In the genomic region with DNA sequence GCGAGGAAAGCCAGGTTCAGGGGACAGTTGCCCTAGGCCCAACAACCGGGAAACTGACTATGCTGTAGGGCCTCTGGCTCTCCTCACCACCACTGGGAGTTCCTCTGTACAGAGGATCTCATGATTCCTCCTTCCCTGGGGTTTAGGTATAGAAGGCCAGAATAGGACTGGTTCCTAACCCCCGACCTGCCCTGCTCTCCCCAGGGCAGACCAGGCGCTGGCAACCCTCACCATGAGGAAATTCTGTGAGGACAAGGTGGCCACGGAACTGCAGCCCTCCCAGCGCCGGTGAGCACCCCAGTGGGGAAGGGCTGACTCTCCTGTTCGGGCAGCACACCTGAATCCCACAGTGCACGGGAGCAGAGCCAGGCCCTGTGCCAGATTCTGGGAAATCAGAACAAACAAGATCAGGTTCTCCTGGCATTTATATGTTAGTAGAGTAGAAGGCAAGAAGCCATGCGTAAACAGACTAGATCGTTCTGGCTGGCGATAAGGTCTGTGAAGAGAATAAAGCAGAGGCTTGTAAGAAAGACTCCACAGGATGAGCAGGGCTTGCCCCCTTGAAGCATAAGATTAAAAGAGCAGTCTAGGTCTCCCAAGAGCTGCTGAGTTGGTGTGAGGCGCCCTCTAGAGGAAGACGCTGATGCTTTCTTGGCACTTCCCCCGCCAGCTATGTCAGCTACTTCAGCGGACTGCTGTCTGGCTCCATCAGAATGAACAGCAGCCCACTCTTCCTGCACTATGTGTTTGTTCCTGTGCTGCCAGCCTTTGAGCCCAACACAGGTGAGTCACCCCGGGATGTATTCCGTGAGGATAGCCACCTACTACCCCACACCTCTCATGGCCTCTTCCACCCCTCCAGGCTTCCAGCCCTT, we compare ENCODE assay signal across 8 mouse cellular contexts. TPM values are rescaled to one million over a fixed set of nuclear protein-coding genes. Genes with fewer than 3 reads are reported as not detected.
A peak's percentile ranks its signal among the peaks of the same experiment; 100 is the strongest.
DNase-seq lines count a peak whose midpoint lies in the region; ATAC-seq and TF ChIP-seq lines count a peak whose summit lies in the region.

No protein-coding gene starts in this region.

- no peak overlapping the region for H3K4me2 ChIP-seq in intestine, postnatal 0 days (replicated peaks; ENCODE audit: low read depth)
- no peak overlapping the region for H3K4me2 ChIP-seq in midbrain, postnatal 0 days (ENCODE audit: low read depth, low read length, poor library complexity, severe bottlenecking)

- H3K9me3 ChIP-seq in intestine, postnatal 0 days (ENCODE audit: control insufficient read depth), result no peaks in the 10 kb centered on the region
- H3K9me3 ChIP-seq in limb, embryonic 10.5 days (replicated peaks), result no peaks in the 10 kb centered on the region
- no peaks in the 10 kb centered on the region for H3K9me3 ChIP-seq in midbrain, postnatal 0 days (ENCODE audit: low read length)

- 0 out of 2 replicates have a peak, but pooled peaks cover 4% of the 10 kb centered on the region for H3K4me1 ChIP-seq in intestine, postnatal 0 days (replicated peaks; ENCODE audit: control insufficient read depth, insufficient read depth, low read length)
- H3K4me1 ChIP-seq in limb, embryonic 10.5 days, result peaks cover 64% of the 10 kb centered on the region
- no peaks in the 10 kb centered on the region; the same call in 1 of the 2 replicates for H3K4me1 ChIP-seq in midbrain, postnatal 0 days (ENCODE audit: insufficient read depth, low read length)

- ATAC-seq in intestine, postnatal 0 days, result no peak
- ATAC-seq in midbrain, postnatal 0 days (ENCODE audit: low FRiP score), result peak; percentile 25; the same call in 1 of the 2 replicates

- H3K36me3 ChIP-seq in intestine, postnatal 0 days (ENCODE audit: control insufficient read depth, insufficient read depth), result peaks cover 58% of the 10 kb centered on the region
- peaks cover 66% of the 10 kb centered on the region for H3K36me3 ChIP-seq in limb, embryonic 10.5 days
- H3K36me3 ChIP-seq in midbrain, postnatal 0 days (ENCODE audit: insufficient read depth, low read length), result no peaks in the 10 kb centered on the region

- H3K27me3 ChIP-seq in intestine, postnatal 0 days (replicated peaks; ENCODE audit: control insufficient read depth, insufficient read depth, low read length), result no peaks in the 10 kb centered on the region
- peaks cover 22% of the 10 kb centered on the region for H3K27me3 ChIP-seq in limb, embryonic 10.5 days (ENCODE audit: low read depth, poor library complexity, severe bottlenecking)
- no peaks in the 10 kb centered on the region for H3K27me3 ChIP-seq in midbrain, postnatal 0 days (ENCODE audit: insufficient read depth, low read length)

- H3K4me3 ChIP-seq in gastrocnemius, adult 2 months, result peak overlapping the region; percentile 43
- no peak overlapping the region for H3K4me3 ChIP-seq in intestine, postnatal 0 days (ENCODE audit: low read depth, low read length)
- no peak overlapping the region for H3K4me3 ChIP-seq in limb, embryonic 10.5 days
- no peak overlapping the region for H3K4me3 ChIP-seq in midbrain, postnatal 0 days (ENCODE audit: low read depth, low read length)

- DNase-seq in 3134 (ENCODE audit: extremely low read depth, insufficient read length, low spot score) (peak; percentile 41), MN1 (ENCODE audit: low spot score) (peak; percentile 91)
- peak; percentile 93 to 94 for DNase-seq in cerebellum, postnatal 10 days
- peak; percentile 88 for DNase-seq in gastrocnemius, adult 2 months
- DNase-seq in limb, embryonic 10.5 days (ENCODE audit: low spot score), result peak; percentile 64
- peak; percentile 89 for DNase-seq in midbrain, postnatal 0 days (ENCODE audit: low spot score)
- peak; percentile 68 for DNase-seq in telencephalon, adult 2 months (ENCODE audit: low read depth, low spot score)

- WGBS in intestine, postnatal 0 days, result 52% methylated on average over 18 of the region's 18 CpGs
- 51% methylated on average over 18 of the region's 18 CpGs for WGBS in limb, embryonic 10.5 days
- 40% methylated on average over 18 of the region's 18 CpGs for WGBS in midbrain, postnatal 0 days

- peak overlapping the region; percentile 66 for H3K27ac ChIP-seq in gastrocnemius, adult 2 months
- H3K27ac ChIP-seq in intestine, postnatal 0 days (ENCODE audit: low read depth, low read length), result 0 out of 2 replicates have a peak overlapping the region, but pooled peaks have one; percentile 4
- no peak overlapping the region for H3K27ac ChIP-seq in limb, embryonic 10.5 days
- H3K27ac ChIP-seq in midbrain, postnatal 0 days (ENCODE audit: low read depth, low read length), result no peak overlapping the region

- intact Hi-C loops in gastrocnemius, adult 2 months (cut with DNase I), result no loop called here

- TF ChIP-seq CTCF in gastrocnemius, adult 2 months (IDR thresholded peaks at IDR 0.05), result peak; percentile 87
- peak; percentile 87 for TF ChIP-seq CTCF in intestine, postnatal 0 days (IDR thresholded peaks at IDR 0.05; ENCODE audit: low read depth)
- TF ChIP-seq CTCF in midbrain, postnatal 0 days (IDR thresholded peaks at IDR 0.05), result peak; percentile 81

- H3K9ac ChIP-seq in intestine, postnatal 0 days (ENCODE audit: low read depth, low read length), result no peak overlapping the region
- no peak overlapping the region for H3K9ac ChIP-seq in midbrain, postnatal 0 days (replicated peaks; ENCODE audit: low read length, poor library complexity, severe bottlenecking)

RNA-seq across cellular contexts. Expression of a gene that starts 8.7 kb away (rescaled TPM):
- total RNA-seq in gastrocnemius, adult 2 months (2021), result 10 to 100 TPM; 39.1 to 44.1 TPM
- 11.7 and 15.0 TPM in 2 replicates for polyA plus RNA-seq in intestine, postnatal 0 days (2015; fragmentation: Nextera tagmentation; extraction: Ambion mirVana)
- polyA plus RNA-seq in limb, embryonic 10.5 days (2016; fragmentation: Nextera tagmentation; extraction: Ambion mirVana), result 13.0 and 18.6 TPM in 2 replicates
- total RNA-seq in midbrain, postnatal 0 days (2014; rRNA removed), result 18.1 and 20.4 TPM in 2 replicates
- polyA plus RNA-seq in midbrain, postnatal 0 days (2015; fragmentation: Nextera tagmentation; extraction: Ambion mirVana), result 5.1 and 6.3 TPM in 2 replicates

RNA-seq across cellular contexts. Expression of a gene that starts 27.1 kb away (rescaled TPM):
- 1 to 10 TPM; 4.4 to 5.8 TPM for total RNA-seq in gastrocnemius, adult 2 months (2021)
- polyA plus RNA-seq in intestine, postnatal 0 days (2015; fragmentation: Nextera tagmentation; extraction: Ambion mirVana), result 26.3 and 26.7 TPM in 2 replicates
- polyA plus RNA-seq in limb, embryonic 10.5 days (2016; fragmentation: Nextera tagmentation; extraction: Ambion mirVana), result 12.6 and 14.6 TPM in 2 replicates
- total RNA-seq in midbrain, postnatal 0 days (2014; rRNA removed), result 120 and 134 TPM in 2 replicates
- polyA plus RNA-seq in midbrain, postnatal 0 days (2015; fragmentation: Nextera tagmentation; extraction: Ambion mirVana), result 118 and 120 TPM in 2 replicates

RNA-seq across cellular contexts. Expression of a gene that starts 35.3 kb away (rescaled TPM):
- total RNA-seq in gastrocnemius, adult 2 months (2021), result 10 to 100 TPM; 34.3 to 87.7 TPM
- 27.8 and 29.1 TPM in 2 replicates for polyA plus RNA-seq in intestine, postnatal 0 days (2015; fragmentation: Nextera tagmentation; extraction: Ambion mirVana)
- polyA plus RNA-seq in limb, embryonic 10.5 days (2016; fragmentation: Nextera tagmentation; extraction: Ambion mirVana), result 0.23 and 0.46 TPM in 2 replicates
- 11.9 and 13.6 TPM in 2 replicates for total RNA-seq in midbrain, postnatal 0 days (2014; rRNA removed)
- polyA plus RNA-seq in midbrain, postnatal 0 days (2015; fragmentation: Nextera tagmentation; extraction: Ambion mirVana), result 9.9 and 12.7 TPM in 2 replicates

RNA-seq across cellular contexts. Expression of a gene that starts 35.3 kb away (rescaled TPM):
- total RNA-seq in gastrocnemius, adult 2 months (2021), result 100 to 1,000 TPM; 187 to 246 TPM
- polyA plus RNA-seq in intestine, postnatal 0 days (2015; fragmentation: Nextera tagmentation; extraction: Ambion mirVana), result 47.8 and 53.0 TPM in 2 replicates
- 133 and 140 TPM in 2 replicates for polyA plus RNA-seq in limb, embryonic 10.5 days (2016; fragmentation: Nextera tagmentation; extraction: Ambion mirVana)
- 161 and 169 TPM in 2 replicates for total RNA-seq in midbrain, postnatal 0 days (2014; rRNA removed)
- 65.8 and 68.2 TPM in 2 replicates for polyA plus RNA-seq in midbrain, postnatal 0 days (2015; fragmentation: Nextera tagmentation; extraction: Ambion mirVana)

RNA-seq across cellular contexts. Expression of a gene that starts 41.4 kb away (rescaled TPM):
- total RNA-seq in gastrocnemius, adult 2 months (2021), result under 1 TPM in 1 of 2 experiments, not detected in 1; 0.14 TPM
- polyA plus RNA-seq in intestine, postnatal 0 days (2015; fragmentation: Nextera tagmentation; extraction: Ambion mirVana), result 52.7 and 56.7 TPM in 2 replicates
- 0.06 and 0.24 TPM in 2 replicates for polyA plus RNA-seq in limb, embryonic 10.5 days (2016; fragmentation: Nextera tagmentation; extraction: Ambion mirVana)
- 0.61 TPM in 1 of 2 replicates, not detected in the other for total RNA-seq in midbrain, postnatal 0 days (2014; rRNA removed)
- polyA plus RNA-seq in midbrain, postnatal 0 days (2015; fragmentation: Nextera tagmentation; extraction: Ambion mirVana), result 0.06 and 0.12 TPM in 2 replicates

Comparison
In these comparisons a context has a peak if more than half of its experiments do, and no peak if none do; other contexts are left out.
1. DNase-seq: peak in every context shown above with its lines; median percentile 94 in cerebellum, postnatal 10 days; 91 in MN1; 89 in midbrain, postnatal 0 days; 88 in gastrocnemius, adult 2 months; 68 in telencephalon, adult 2 months; 64 in limb, embryonic 10.5 days; 41 in 3134.
2. H3K27ac ChIP-seq: peak in gastrocnemius, adult 2 months (single experiment) and intestine, postnatal 0 days (single experiment); none in limb, embryonic 10.5 days (single experiment) and midbrain, postnatal 0 days (single experiment).
3. Peak in every context shown above with its lines, with median percentiles within 50 percentile points of each other: CTCF ChIP-seq.